Mouse (Mus musculus) yolk sac, embryonic 10.5 days (tissue): ENCODE measurements around the gene Nudcd3.

Experiments
- DNase-seq: peaks from one replicate; pipeline ENCODE4 v3.0.0-alpha.2; 2017; ENCODE audit warnings: low spot score

Gene Nudcd3

GRCm38 (mm10) chr11:6062329-6062728 lies 137.9 kb downstream of the Nudcd3 start:
- DNase-seq: no peak

DNA sequence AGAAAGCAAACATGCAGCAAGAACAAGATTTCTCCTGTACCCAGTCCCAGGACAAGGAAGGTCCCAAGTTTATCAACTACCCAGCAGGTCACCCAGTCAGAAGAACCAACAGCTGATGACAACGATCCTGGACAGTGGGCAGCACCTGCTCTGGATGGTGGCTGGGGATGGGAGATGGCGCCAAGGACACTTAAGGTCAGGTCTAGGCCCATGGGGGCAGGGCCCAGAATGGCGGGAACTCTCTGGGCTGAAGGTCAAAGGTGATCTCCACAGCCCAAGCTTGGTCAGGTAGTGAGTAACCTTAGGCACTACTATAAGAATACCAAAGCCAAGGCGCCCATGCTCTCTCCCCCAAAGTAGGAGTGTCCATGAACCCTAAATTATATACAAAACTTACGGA lies 138.3 kb downstream of the Nudcd3 start:
- DNase-seq: no peak

GRCm38 (mm10) chr11:6059162-6059561 lies 141.1 kb downstream of the Nudcd3 start:
- no peak for DNase-seq
